Mouse (Mus musculus): ENCODE data around the gene Mtmr3.

Gene Mtmr3

DNA sequence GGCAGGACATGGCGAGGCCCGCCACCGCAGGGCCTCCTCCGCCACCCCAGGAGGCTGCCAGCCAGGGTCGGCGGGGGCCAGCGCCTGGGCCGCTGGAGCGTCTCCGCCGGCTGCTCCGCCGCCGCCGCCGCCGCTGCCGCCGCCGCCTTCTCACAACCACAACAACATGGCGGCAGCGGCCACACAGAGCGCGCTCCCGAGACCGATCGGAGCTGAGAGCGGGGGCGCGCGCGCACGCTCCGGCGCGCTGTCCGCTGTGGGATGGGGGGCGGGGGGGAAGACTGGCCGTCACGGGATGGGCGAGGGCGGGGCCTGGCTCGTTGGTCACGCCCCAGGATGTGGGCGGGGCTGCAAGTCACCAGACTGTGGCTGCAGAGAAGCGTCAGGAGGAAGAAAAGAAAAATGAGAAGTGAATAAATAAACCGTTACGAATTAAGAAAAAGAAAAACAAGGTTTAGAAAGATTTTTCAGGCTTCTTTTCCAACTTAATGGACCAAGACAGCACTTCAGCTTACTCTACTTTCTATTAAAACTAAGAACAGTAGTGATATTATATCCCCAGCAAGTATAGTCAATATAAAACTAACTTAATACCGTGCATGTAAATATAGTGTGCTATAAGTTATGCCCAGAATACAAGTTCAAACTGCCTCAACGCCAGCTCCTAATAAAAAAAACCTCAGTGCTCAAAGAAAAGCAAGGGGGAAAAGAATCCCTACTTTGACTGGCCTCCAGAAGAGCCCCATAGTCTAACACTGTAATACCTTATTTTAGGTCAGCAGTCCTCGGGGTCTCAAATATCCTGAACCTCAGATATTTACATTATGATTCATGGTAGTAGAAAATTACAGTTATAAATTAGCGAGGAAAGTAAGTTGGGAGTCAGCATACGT is at the start of gene Mtmr3:
TSS of gene Mtmr3 (minus strand) at position 256 of the 893 bp plus-strand sequence.
- peak; percentile 94 for DNase-seq (ENCODE audit: low spot score)

- no peak for DNase-seq (ENCODE audit: low spot score)
Measured at GRCm38 (mm10) chr11:4643722-4644121, 49.1 kb upstream of the Mtmr3 start.

DNA sequence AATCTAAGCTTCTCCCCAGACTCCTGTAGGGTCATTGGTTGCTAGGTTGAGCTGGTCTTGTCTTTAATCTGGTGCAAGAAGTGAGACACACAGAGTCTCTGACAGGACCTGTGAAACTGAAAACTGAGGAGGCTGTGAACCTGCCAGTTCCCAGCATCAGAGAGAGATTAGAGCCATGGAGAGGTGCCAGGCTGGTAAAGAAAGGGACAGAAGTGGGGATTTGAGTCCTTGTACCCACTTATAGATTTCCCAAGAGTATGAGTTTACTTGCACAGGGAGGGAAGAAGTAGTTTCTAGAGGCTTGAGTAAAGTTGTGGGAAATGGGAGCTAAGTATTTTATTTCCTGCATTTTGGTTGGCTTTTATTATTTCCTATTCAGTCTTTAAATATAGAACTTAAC is 46.5 kb upstream of the Mtmr3 start:
- DNase-seq (ENCODE audit: low spot score): no peak

DNA sequence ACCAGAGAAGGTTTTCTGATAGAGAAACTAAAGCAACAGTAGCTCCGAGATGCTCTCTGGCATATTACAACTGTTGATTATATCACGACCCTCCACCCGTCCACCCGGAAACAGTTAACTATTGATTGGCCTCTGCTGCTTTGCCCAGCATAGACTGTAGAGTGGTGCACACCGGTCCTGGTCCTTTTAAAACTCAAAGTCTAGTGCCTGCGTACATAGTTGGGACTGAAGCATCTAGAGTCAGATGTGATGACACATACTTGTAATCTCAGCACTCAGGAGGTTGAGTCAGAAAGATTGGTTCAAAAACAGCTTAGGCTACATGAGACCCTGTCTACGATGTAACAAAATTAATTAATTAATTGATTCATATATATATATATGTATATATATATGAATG is 43.6 kb upstream of the Mtmr3 start:
- DNase-seq (ENCODE audit: low spot score): no peak

DNA sequence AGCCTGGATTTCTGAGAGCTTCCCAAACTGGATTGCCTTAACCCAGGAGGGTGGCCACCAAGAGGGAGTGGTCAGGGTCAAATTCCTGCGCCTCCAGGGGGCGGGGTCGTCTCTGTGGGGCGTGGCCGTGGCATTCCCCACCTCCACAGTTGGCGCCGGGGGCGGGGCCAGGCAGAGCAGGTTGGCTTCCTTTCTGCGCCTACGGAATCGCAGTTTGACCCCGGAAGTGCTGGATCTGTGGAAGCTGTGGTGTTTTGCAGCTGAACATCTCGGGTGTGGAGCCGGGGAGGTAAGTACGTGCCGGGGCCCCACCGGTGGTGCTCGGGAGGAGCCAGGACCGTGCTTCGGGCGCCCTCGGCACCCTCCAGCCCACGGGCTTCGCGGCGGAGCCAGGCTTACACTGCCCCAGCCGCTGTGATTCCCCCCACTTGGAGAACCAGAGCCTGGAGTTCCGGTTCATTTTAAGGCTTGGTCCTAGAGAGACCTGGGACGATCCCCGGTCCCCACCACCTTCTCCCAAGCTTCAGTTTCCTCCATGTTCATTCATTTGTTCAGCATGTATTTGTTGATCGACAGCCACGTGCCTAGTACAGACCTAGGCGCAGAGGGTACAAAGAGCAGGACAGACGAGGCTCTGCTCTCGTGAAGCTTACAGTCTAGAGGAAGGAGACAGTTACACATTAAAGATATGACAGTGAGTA is 43.0 kb upstream of the Mtmr3 start, which contains the start of gene Ascc2:
TSS of gene Ascc2 (plus strand) at position 214 of the 701 bp plus-strand sequence.
- DNase-seq (ENCODE audit: low spot score): peak; percentile 93

DNA sequence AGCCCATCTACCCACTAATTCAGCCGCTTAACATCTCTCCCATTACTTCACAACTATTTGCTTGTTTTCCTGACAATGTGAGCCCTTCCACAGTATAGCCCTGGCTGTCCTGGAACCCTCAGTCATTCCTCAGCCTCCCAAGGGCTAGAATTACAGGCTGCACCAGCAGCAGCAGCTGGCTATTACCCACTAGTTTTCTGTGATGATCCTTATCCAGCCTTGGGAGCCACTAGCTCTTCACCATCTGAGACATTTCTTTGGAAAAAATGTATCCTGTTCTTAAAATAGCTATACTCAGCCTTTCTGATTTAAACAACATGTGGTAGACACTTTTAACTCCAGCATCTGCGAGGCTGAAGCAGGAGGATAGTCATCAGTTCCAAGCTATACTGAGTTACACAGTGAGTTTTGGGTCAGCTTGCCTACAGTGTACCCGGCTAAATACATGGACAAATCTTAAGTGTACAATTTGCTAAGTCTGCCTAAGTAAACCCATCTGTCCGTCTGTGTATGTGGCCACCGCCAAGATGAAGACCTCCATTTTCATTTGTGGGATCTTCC is 42.2 kb upstream of the Mtmr3 start:
- DNase-seq (ENCODE audit: low spot score): no peak

DNA sequence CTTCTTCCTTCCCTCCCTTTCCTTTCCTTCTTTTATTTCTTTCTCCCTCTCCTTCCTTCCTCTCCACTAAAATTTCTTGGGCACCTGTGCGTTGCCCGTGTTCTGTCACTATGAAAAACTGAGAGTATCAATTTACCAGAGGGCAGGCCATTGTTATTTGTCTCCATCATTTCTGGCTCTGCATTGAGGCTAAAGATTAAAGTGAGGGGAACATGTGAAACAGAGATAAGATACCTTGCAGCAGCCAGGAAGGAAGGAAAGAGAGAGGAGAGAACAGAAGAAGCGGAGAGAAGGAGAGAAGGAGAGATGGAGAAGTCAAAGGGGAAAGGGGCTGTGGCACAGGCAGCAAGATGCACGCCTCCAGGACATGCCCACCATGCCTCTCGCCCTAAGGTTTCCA is 39.7 kb upstream of the Mtmr3 start:
- no peak for DNase-seq (ENCODE audit: low spot score)

GRCm38 (mm10) chr11:4633420-4633819 is 38.8 kb upstream of the Mtmr3 start:
- DNase-seq (ENCODE audit: low spot score): no peak

DNA sequence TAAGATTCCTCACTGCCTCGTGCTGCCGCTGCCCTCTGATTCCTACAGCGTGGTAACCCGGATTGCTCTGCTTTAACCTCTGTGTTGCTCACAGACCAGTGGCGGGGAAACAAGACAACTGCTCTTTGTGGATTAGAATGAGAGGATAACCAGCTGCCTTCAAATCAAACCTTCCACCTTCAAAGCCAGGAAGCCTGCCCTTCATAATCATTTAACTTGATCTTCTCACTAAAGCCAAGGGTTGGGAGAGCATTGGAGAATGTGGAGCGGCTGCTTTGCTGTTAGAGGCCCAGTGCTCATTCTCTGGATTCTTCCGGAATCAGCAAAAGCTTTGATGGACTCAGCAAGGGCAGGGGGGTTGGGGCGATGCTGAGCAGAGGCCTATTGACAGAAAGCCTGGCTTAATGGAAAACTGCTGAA is 35.2 kb upstream of the Mtmr3 start:
- no peak for DNase-seq (ENCODE audit: low spot score)

DNA sequence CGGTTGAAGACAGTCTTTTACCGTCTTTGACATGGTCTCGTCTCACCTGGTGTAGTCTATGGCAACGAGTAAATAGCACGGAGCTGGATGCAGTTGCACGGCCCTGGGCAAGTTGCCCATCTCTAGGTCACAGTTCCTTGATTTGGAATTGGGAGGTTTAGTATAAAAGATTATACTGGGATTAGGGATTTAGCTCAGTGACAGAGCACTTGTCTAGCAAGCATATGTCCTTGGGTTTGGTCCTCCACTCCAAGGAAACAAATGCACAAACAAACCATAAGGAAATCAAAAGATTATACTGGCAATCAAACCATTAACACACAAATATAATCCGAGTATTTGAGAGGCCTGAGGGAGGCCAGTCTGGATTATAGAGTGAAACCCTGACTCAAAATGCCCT is 33.0 kb upstream of the Mtmr3 start:
- no peak for DNase-seq (ENCODE audit: low spot score)

GRCm38 (mm10) chr11:4625931-4626330 is 31.3 kb upstream of the Mtmr3 start:
- no peak for DNase-seq (ENCODE audit: low spot score)

DNA sequence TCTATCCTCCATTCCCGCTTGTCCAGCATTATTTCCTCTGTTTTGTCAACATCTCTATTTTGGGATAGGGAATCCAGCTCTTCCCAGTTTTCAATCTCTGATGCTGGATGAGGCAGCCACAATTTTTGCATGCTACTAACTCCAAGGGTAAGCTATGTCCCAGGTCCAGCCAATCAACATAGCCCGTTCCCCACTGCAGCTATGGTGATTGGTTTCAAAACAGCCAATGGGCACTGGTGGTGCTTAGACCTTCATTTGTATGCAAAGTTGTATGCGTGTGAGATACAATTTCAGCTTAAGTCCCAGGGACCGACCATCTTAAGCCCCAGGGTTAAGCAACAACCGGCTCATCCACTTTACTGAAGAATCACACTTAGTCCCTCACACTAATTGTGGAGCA is 28.3 kb upstream of the Mtmr3 start:
- no peak for DNase-seq (ENCODE audit: low spot score)

GRCm38 (mm10) chr11:4622442-4622986 is 27.9 kb upstream of the Mtmr3 start:
- DNase-seq (ENCODE audit: low spot score): no peak

- DNase-seq (ENCODE audit: low spot score): no peak
Measured at GRCm38 (mm10) chr11:4621866-4622265, 27.2 kb upstream of the Mtmr3 start.

- DNase-seq (ENCODE audit: low spot score): no peak
Measured at GRCm38 (mm10) chr11:4620501-4621108, 25.9 kb upstream of the Mtmr3 start.

DNA sequence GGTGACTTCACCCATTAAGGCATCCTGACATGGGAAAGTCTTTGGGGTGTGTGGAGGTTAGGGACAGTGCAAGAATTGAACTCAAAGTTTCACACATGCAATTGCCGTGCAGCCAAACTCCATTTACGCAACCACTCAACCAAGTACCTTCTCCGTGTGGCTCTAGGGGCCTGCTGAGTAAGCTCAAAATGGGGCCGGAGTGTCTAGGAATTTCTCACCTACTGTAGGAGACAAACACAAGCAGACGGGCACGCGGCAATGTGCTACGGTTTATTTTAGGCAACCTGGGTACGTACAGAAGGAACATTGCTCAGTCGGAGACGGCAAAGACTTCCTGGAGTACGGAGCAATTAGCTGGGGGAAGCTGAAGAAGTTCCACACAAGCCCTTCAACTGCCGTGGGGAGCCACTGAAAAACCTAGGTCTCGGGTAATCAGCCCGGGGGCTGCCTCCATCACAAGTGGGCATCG is 25.4 kb upstream of the Mtmr3 start, which contains the start of gene Gm11032:
TSS of gene Gm11032 (plus strand) at position 51 of the 469 bp plus-strand sequence.
- DNase-seq (ENCODE audit: low spot score): no peak

- no peak for DNase-seq (ENCODE audit: low spot score)
Measured at GRCm38 (mm10) chr11:4611904-4612303, 17.2 kb upstream of the Mtmr3 start.

DNA sequence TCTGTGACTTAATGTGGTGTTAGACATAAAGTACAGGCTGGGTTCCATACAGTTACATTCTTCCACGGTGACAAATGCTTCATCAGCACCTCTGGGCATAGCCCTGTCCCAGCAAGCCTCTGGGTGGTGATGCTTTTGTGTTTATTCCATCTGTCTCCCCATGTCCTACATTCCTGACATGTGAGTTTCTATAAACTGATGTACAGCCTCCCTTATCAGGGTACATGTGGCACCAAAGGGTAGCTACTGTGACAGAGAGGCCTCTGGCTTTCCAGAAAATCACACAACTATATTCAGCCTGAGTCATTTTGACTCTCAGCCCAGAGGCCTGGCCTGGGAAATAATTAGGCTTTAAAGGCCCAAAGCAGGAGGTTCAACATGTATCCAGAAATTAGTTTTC is 11.9 kb upstream of the Mtmr3 start:
- no peak for DNase-seq (ENCODE audit: low spot score)

GRCm38 (mm10) chr11:4605414-4605813 is 10.8 kb upstream of the Mtmr3 start:
- DNase-seq (ENCODE audit: low spot score): no peak

DNA sequence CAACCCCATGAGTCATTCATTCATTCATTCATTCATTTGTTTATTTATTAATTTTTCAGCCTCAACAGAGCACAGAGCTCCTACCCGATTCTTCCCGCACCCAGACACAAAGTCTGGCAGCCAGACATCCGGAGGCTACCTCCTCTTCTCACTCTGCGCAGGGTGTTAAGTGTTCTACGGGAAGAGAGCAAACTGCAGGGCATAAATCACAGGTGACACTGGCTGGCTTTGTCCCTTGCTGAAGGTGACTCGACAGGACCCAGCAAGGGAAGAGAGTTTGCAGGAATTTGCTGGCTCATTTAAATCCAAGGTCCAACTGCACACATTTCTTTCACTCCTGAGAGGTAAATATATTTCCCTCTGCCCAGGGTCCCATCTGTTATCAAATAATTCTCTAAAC is 9.8 kb upstream of the Mtmr3 start:
- no peak for DNase-seq (ENCODE audit: low spot score)

DNA sequence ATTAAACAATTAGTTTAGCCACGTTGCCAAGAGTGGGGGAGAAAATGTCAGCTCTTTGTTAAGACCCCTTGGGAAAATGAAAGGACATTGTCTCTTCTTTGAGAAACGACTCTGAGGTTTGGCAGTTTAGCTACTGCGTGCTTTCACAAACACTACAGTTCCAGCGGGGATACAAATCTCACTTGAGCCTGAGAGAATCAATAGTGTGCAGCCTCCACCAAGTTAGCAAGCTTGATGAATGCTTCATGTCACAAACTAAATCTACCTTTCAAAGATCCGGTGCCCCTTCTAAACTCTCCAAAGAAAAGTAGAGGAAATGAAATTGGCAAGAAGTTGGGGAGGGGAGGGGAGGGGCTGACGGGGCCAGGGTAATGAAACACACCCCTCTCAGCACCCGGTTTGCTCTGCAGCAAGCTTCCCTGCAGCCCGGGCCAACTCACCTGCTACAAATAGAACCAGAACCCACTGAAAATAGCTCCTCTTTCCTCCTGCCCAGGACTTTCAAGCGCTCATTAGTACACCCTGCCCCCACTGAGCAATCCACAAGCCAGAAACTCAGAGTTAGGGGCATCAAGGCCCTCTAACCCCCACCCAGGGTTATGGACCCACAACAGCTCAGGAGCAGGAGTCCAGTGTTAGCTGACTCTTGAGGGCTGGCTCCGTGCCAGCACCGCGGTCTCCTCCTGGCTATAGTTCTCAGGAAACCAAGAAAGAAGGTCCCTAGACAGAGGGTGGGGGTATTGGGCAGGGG is 8.2 kb upstream of the Mtmr3 start:
- no peak for DNase-seq (ENCODE audit: low spot score)

Data from layer of hippocampus, adult 11-12 months (tissue).